Mouse (Mus musculus) E14TG2a.4 (cell line): ENCODE results near the gene Zfand3.

Source experiments
- H3K27me3 ChIP-seq: 2 replicates; pipeline ENCODE4 v1.6.1; 2014; ENCODE audit warnings: low read length, control low read depth; ENCODE audit not compliant: insufficient read depth
- H3K36me3 ChIP-seq: 2 replicates; pipeline ENCODE4 v1.6.1; 2014; ENCODE audit warnings: low read length, control low read depth; ENCODE audit not compliant: insufficient read depth
- H3K4me1 ChIP-seq: replicated peaks from 2 replicates; pipeline ENCODE4 v1.6.1; 2014; ENCODE audit warnings: low read depth, low read length, control low read depth
- H3K4me3 ChIP-seq: replicated peaks from 2 replicates; pipeline ENCODE4 v1.5.1; 2014; ENCODE audit warnings: mild to moderate bottlenecking, low read length
- H3K9me3 ChIP-seq: 2 replicates; pipeline ENCODE4 v1.6.1; 2014; ENCODE audit warnings: low read length, control low read depth
- CTCF ChIP-seq: conservative IDR thresholded peaks from 2 replicates; pipeline ENCODE4 v1.5.1; 2014; ENCODE audit warnings: low read length
- NANOG ChIP-seq: IDR thresholded peaks from 2 replicates; pipeline ENCODE4 v1.6.1; 2014; ENCODE audit warnings: borderline replicate concordance, low read length, mixed read lengths
- POU5F1 ChIP-seq: IDR thresholded peaks from 2 replicates; pipeline ENCODE4 v1.6.1; 2014; ENCODE audit warnings: low read length, borderline replicate concordance

The Zfand3 gene

DNA sequence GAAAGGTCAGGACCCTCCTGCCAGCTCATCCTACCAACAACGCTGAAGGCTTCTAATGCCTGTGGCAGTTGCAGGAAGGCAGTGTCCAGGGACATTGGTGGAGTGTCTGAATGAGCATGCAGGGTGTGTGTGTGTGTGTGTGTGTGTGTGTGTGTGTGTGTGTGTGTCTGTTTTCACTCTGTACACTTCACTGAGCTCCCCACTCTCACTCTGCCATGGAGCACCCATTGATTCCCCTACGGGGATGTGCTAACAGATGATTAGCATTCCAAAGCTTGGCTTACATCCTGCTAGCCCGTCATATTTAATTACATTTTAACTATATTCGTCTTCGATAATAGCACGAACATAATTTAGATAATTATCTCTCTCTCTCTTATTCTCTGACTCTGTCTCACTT lies 232.1 kb downstream of the Zfand3 start:
- H3K27me3 ChIP-seq: no peaks in the 10 kb centered on the region
- no peaks in the 10 kb centered on the region for H3K9me3 ChIP-seq
- H3K36me3 ChIP-seq: no peaks in the 10 kb centered on the region
- TF ChIP-seq NANOG: no peak
- no peak for TF ChIP-seq CTCF
- no peak for TF ChIP-seq POU5F1
- no peaks in the 10 kb centered on the region for H3K4me1 ChIP-seq
- no peak overlapping the region for H3K4me3 ChIP-seq

DNA sequence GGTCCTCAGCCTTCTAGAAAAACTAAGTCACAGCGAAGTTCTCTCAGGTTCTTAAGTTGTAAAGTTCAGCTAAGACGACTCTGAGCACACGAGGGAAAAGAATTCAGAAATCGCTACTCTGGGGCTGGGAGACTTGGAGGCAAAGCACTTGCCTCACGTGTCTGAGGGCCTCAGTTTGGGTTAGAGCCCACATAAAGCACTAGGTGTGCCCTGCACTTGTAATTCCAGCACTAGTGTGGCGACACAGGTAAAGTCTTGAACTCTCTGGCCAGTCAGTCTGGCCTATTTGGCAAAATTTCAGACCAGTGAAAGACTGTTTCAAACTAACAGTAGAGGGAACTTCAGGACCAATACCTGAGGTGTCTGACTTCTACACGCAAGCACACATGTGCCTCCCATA lies 233.1 kb downstream of the Zfand3 start:
- no peak overlapping the region for H3K4me3 ChIP-seq
- H3K27me3 ChIP-seq: no peaks in the 10 kb centered on the region
- H3K4me1 ChIP-seq: no peaks in the 10 kb centered on the region
- no peaks in the 10 kb centered on the region for H3K36me3 ChIP-seq
- H3K9me3 ChIP-seq: no peaks in the 10 kb centered on the region
- TF ChIP-seq POU5F1 (no peak), NANOG (no peak), CTCF (no peak)

DNA sequence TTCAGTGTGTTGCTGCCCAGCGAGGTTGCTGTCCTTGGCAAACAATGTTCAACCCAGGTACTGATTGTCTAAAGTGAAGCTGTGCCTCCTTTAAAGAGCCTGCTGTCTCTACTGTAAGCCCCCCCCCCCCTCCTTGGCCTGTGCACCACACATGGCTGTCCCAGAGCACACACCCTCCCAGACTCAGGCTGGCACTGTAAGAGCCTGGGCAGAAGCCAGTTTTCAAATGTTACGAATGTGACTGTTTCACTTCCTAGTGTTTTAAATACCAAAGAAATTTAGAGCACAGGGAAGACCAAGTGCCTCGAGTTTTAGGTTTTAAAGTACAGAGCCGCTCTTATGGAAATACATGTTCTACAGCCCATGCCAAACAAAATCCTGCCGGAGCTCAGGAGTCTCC lies 234.9 kb downstream of the Zfand3 start:
- H3K27me3 ChIP-seq: no peaks in the 10 kb centered on the region
- TF ChIP-seq CTCF (no peak), NANOG (no peak), POU5F1 (no peak)
- no peak overlapping the region for H3K4me3 ChIP-seq
- H3K36me3 ChIP-seq: no peaks in the 10 kb centered on the region
- H3K4me1 ChIP-seq: 0 out of 2 replicates have a peak, but pooled peaks cover 2% of the 10 kb centered on the region
- no peaks in the 10 kb centered on the region for H3K9me3 ChIP-seq

DNA sequence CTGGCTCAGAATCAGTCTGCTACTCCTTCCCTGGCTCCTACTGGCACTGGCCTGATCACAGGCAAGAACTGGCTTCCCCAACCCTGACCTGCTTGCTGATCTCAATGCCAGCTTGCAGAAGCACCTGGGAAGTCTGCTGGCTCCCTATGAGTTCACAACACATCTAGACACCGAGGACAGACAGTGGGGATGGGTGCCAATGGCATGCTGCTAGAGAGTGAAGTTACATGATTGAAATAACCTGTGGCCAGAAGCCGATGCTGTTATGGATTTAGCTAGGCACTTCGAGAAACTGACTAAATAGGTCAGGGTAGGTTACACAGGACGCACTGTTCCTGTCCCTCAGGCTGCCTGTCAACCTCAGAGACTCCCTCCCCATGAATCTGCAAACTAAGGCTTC lies 236.1 kb downstream of the Zfand3 start:
- Histone ChIP-seq H3K36me3 (no peaks in the 10 kb centered on the region), H3K9me3 (no peaks in the 10 kb centered on the region), H3K27me3 (no peaks in the 10 kb centered on the region), H3K4me1 (0 out of 2 replicates have a peak, but pooled peaks cover 5% of the 10 kb centered on the region), H3K4me3 (no peak overlapping the region)
- TF ChIP-seq POU5F1: no peak
- no peak for TF ChIP-seq CTCF
- no peak for TF ChIP-seq NANOG

DNA sequence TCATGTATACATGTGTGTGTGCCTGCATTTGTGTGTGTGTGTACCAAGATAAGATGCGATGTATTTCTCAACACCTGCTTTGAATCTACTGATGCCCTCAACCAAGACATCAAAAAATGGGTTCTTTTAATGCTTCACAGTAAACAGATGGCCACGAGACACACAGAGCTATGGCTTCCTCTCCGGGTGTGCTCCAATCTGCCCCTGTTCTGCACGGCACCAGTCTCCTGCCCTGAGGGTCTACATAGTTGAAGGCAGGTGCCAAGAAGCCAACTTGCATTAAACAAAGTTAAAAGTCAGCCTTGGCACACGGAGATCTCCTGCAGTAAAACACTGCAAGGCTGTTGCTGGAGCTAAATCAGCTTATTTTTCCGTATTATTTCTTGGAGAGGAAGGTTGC lies 236.5 kb downstream of the Zfand3 start:
- no peaks in the 10 kb centered on the region for H3K27me3 ChIP-seq
- TF ChIP-seq NANOG: no peak
- TF ChIP-seq POU5F1: no peak
- no peak for TF ChIP-seq CTCF
- H3K36me3 ChIP-seq: peaks cover 2% of the 10 kb centered on the region; the same call in 1 of the 2 replicates
- H3K9me3 ChIP-seq: no peaks in the 10 kb centered on the region
- 0 out of 2 replicates have a peak, but pooled peaks cover 5% of the 10 kb centered on the region for H3K4me1 ChIP-seq
- no peak overlapping the region for H3K4me3 ChIP-seq

DNA sequence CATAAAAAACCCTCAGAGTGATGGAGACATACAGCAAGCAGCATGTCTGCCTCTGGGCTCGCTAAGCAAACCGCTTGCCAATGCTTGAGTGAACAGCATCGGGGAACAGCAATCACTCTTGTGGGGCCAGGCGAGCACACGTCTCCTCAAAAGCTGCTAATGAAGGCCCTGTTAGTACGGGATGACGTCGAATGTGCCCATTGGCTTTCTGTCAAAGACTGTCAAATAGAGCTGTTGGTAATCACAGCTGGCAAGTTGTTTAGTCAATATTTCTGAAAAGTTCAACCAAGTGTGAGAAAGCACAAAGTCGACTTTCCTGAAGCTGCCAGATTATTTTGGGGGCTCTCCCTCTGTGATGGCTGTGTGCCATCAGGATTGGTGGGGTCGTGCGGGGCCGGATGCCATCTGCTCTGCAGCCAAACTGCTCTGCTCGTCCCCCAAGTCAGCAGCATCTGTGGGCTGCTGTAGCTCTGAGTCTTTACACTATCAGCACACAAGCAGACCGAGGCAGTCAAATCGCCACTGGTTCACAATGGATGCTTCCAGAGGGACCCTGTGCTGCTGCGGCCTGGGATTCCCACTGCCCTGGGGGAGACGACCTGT lies 237.3 kb downstream of the Zfand3 start:
- Histone ChIP-seq H3K9me3 (no peaks in the 10 kb centered on the region), H3K4me3 (no peak overlapping the region), H3K4me1 (0 out of 2 replicates have a peak, but pooled peaks cover 5% of the 10 kb centered on the region), H3K27me3 (no peaks in the 10 kb centered on the region), H3K36me3 (peaks cover 6% of the 10 kb centered on the region; the same call in 1 of the 2 replicates)
- TF ChIP-seq CTCF (no peak), POU5F1 (no peak)

DNA sequence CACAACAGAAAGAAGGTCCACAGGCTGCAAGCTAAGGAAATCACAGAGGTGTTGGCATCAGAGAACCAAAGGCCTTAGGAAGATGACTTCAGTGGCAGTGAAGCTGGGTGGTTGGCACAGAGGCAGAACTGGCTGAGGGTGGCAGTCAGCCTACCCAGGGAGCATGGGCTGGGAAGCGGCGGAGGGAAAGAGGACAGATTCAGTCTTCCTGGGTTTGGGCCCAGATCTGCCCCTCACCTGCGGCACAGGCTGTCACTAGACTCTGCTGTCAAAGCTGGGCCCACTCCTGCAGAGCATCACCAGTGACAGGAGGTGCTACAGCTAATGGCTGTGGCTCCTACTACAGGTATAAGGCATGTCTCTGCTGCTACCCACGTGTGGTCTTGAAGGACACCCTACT lies 238.1 kb downstream of the Zfand3 start:
- 0 out of 2 replicates have a peak, but pooled peaks cover 5% of the 10 kb centered on the region for H3K4me1 ChIP-seq
- H3K9me3 ChIP-seq: no peaks in the 10 kb centered on the region
- no peak for TF ChIP-seq NANOG
- TF ChIP-seq CTCF: no peak
- TF ChIP-seq POU5F1: no peak

DNA sequence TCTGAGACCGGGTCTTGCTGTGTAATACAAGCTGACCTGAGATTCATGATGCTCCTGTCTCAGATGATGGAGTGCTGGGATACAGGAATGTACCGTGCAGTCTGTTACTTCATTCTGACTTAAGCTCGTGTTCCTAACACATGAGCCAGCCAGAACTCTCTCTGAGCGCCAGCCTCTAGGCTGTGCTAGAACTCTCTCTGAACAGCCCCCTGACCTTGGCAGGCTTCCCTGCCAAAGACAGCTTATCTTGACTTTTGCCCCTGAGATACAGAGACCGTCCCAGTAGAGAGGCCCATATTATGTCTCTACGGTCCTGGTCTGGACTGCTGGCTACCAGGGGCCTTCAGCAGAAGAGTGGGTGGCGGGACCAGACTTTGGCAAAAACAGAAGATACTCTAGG lies 239.0 kb downstream of the Zfand3 start:
- Histone ChIP-seq H3K9me3 (no peaks in the 10 kb centered on the region), H3K4me3 (no peak overlapping the region), H3K4me1 (0 out of 2 replicates have a peak, but pooled peaks cover 5% of the 10 kb centered on the region), H3K36me3 (peaks cover 6% of the 10 kb centered on the region; the same call in 1 of the 2 replicates), H3K27me3 (no peaks in the 10 kb centered on the region)
- TF ChIP-seq POU5F1 (no peak), NANOG (no peak), CTCF (no peak)

More for the DNA sequence above, 238.1 kb downstream of the Zfand3 start:
- Histone ChIP-seq H3K4me3 (no peak overlapping the region), H3K27me3 (no peaks in the 10 kb centered on the region), H3K36me3 (peaks cover 6% of the 10 kb centered on the region; the same call in 1 of the 2 replicates)
